Mouse (Mus musculus) ES-Bruce4 (cell line): Measurements from ENCODE around the gene Celf5.

Experiments used
- CTCF ChIP-seq: IDR thresholded peaks from one replicate; pipeline ENCODE4 v1.8.1; 2011; ENCODE audit warnings: low read depth, low read length
- EP300 ChIP-seq: IDR thresholded peaks from 2 replicates; pipeline ENCODE4 v1.6.1; 2011; ENCODE audit warnings: low read depth, low read length; ENCODE audit not compliant: insufficient read depth
- POLR2A ChIP-seq: IDR thresholded peaks from one replicate; pipeline ENCODE4 v1.8.1; 2011; ENCODE audit warnings: low read length; ENCODE audit not compliant: insufficient read depth

DNA sequence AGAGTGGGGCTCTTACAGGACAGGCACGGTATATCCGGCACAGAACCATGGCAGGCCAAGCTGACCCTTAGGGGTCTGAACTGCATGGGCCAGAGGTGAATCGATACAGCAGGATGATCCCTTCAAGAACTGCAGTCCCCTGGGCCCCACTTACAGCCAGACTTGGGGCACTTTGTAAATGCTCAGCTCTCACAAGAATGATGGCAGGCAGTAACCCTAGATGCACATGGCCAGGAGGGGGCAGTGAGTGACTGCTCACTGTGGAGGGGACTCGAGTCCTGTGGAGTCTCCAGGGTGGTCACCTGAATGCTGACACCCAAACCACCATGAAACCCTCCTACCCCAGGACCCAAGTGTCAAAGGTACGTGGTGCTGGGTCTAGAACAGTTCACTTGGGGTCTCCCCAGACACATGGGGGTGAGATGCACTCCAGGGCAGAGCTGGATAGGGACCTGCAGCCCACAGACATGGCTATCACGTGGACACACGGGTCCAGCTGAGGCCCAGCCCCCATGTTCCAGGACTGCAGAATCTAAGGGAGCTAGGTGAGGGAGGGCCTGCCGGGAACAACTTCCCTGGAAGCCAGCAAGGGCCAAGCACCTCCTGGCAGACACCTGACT is 11.2 kb upstream of the Celf5 start:
- TF ChIP-seq EP300 (no peak), CTCF (peak; percentile 38), POLR2A (no peak)
